Mouse (Mus musculus) liver, postnatal 0 days (tissue): ENCODE data around the gene Slc35d2.

Source experiments
- CTCF ChIP-seq: sonication (generic); IDR thresholded peaks from 2 replicates; pipeline ENCODE4 v1.5.1; 2016; ENCODE audit warnings: antibody characterized with exemption, low read depth
- EP300 ChIP-seq: IDR thresholded peaks from 2 replicates; pipeline ENCODE4 v1.6.1; 2016; ENCODE audit warnings: antibody characterized with exemption, low read depth, mild to moderate bottlenecking

DNA sequence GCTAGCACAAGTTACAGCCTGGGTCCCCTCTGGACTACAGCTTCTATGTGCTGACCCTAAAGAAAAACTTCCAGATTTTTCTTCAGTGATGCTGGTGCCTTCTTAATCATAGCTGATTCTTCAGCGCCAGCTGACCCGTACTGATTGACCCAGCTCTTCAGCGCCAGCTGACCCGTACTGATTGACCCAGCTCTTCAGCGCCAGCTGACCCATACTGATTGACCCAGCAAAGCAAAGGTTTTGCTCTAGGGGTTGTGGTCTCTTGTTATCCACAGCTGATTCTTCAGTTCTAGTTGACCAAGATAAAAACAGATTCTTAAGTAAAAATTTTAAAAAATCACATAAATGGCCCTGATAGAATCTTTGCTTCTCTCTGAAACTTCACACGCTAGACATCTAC, 4.3 kb downstream of the Slc35d2 start:
- TF ChIP-seq EP300 (no peak), CTCF (no peak)
